Mouse (Mus musculus) adrenal gland, adult 18-20 months (tissue): ENCODE measurements around the gene Krtap19-9b. TPM values are rescaled to one million over a fixed set of nuclear protein-coding genes. Genes with fewer than 3 reads are reported as not detected.

Experiments
- DNase-seq, 2 experiments: peaks; one replicate each; pipeline ENCODE4 v3.0.0; 2021 to 2022; ENCODE audit warnings: low spot score in 2 of 2
- long read RNA-seq, 2 experiments: library from polyadenylated mRNA; stranded (forward); transcript quantifications; one replicate each; pipeline ENCODE4 v2.0.0; 2021
- total RNA-seq, 2 experiments: library from RNA; stranded (reverse); gene quantifications; 1 replicate in 1 of 2; 2 replicates in 1 of 2; pipeline ENCODE4 v1.2.3; 2021

Gene Krtap19-9b
- total RNA-seq: not detected
- long read RNA-seq, experiment 1: 0 reads
- long read RNA-seq, experiment 2: 0 reads

- no peak for DNase-seq
Observed at GRCm38 (mm10) chr16:88932165-88932564, at the start of gene Krtap19-9b. Gene Krtap19-9b (minus strand): TSS chr16:88932265.

- DNase-seq: no peak
Observed at GRCm38 (mm10) chr16:88962773-88963172, 30.7 kb upstream of the Krtap19-9b start, which contains the start of gene Krtap16-3. Gene Krtap16-3 (minus strand): TSS chr16:88962873.

- DNase-seq: no peak
Observed at GRCm38 (mm10) chr16:88941106-88941505, 9.0 kb upstream of the Krtap19-9b start.

GRCm38 (mm10) chr16:88938252-88938651, 6.2 kb upstream of the Krtap19-9b start:
- DNase-seq: no peak

- DNase-seq: no peak
Observed at GRCm38 (mm10) chr16:88896357-88896756, 35.7 kb downstream of the Krtap19-9b start, which contains the start of gene Krtap19-5. Gene Krtap19-5 (minus strand): TSS chr16:88896457.

GRCm38 (mm10) chr16:88886870-88887269, 45.2 kb downstream of the Krtap19-9b start:
- DNase-seq: no peak

- no peak for DNase-seq
Observed at GRCm38 (mm10) chr16:88884989-88885388, 47.1 kb downstream of the Krtap19-9b start, which contains the start of gene Krtap19-4. Gene Krtap19-4 (minus strand): TSS chr16:88885089.

Other genes with a start within 250 kb of the Krtap19-9b start
- not detected for gene 2310061N02Rik, start 224.3 kb downstream of the Krtap19-9b start, total RNA-seq
- not detected for gene Krtap13-1, start 203.4 kb downstream of the Krtap19-9b start, total RNA-seq
- not detected for gene Krtap13, start 180.6 kb downstream of the Krtap19-9b start, total RNA-seq
- gene 2310034C09Rik, start 173.4 kb downstream of the Krtap19-9b start, total RNA-seq: not detected
- gene 2310057N15Rik, start 158.1 kb downstream of the Krtap19-9b start, total RNA-seq: not detected
- gene Gm5965, start 154.4 kb downstream of the Krtap19-9b start, total RNA-seq: not detected
- gene Gm20741, start 120.0 kb downstream of the Krtap19-9b start, total RNA-seq: not detected
- gene Krtap15, start 112.0 kb downstream of the Krtap19-9b start, total RNA-seq: not detected
- gene Krtap14, start 106.1 kb downstream of the Krtap19-9b start, total RNA-seq: not detected
- not detected for gene Krtap19-1, start 62.9 kb downstream of the Krtap19-9b start, total RNA-seq
- not detected for gene Krtap19-2, start 58.0 kb downstream of the Krtap19-9b start, total RNA-seq
- gene Krtap19-3, start 54.2 kb downstream of the Krtap19-9b start, total RNA-seq: not detected
- not detected for gene Krtap19-4, start 47.2 kb downstream of the Krtap19-9b start, total RNA-seq
- gene Krtap19-5, start 35.8 kb downstream of the Krtap19-9b start, total RNA-seq: not detected
- gene Krtap16-3, start 30.6 kb upstream of the Krtap19-9b start, total RNA-seq: not detected
- not detected for gene Krtap22-2, start 78.5 kb upstream of the Krtap19-9b start, total RNA-seq
- gene Gm10229, start 83.0 kb upstream of the Krtap19-9b start, total RNA-seq: not detected
- gene Krtap6-1, start 99.4 kb upstream of the Krtap19-9b start, total RNA-seq: not detected
- gene Gm10228, start 109.2 kb upstream of the Krtap19-9b start, total RNA-seq: not detected
- not detected for gene Krtap6-5, start 115.6 kb upstream of the Krtap19-9b start, total RNA-seq
- not detected for gene 1110025L11Rik, start 131.7 kb upstream of the Krtap19-9b start, total RNA-seq
- gene Krtap6-3, start 151.8 kb upstream of the Krtap19-9b start, total RNA-seq: not detected
- gene Gm6358, start 208.6 kb upstream of the Krtap19-9b start, total RNA-seq: not detected
- gene Gm10061, start 218.8 kb upstream of the Krtap19-9b start, total RNA-seq: not detected
- gene Gm9789, start 225.7 kb upstream of the Krtap19-9b start, total RNA-seq: not detected
- gene Gm7735, start 237.2 kb upstream of the Krtap19-9b start, total RNA-seq: not detected
- not detected for gene 1110057P08Rik, start 242.5 kb upstream of the Krtap19-9b start, total RNA-seq